Comparison of ENCODE assay signal across 8 mouse cellular contexts in genomic region chr11:114668301-114668710, GRCm38 (mm10). TPM values are rescaled to one million over a fixed set of nuclear protein-coding genes. Genes with fewer than 3 reads are reported as not detected.
A peak's percentile ranks its signal among the peaks of the same experiment; 100 is the strongest.
DNase-seq lines count a peak whose midpoint lies in the region; ATAC-seq and TF ChIP-seq lines count a peak whose summit lies in the region.

Gene Rpl38 (plus strand): TSS chr11:114668524.

- H3K9me3 ChIP-seq in hindbrain, embryonic 16.5 days (ENCODE audit: control insufficient read depth, low read length): no peaks in the 10 kb centered on the region

- H3K27me3 ChIP-seq in hindbrain, embryonic 16.5 days (replicated peaks; ENCODE audit: control insufficient read depth, insufficient read depth, low read length): 0 out of 2 replicates have a peak, but pooled peaks cover 2% of the 10 kb centered on the region

- peaks cover 23% of the 10 kb centered on the region for H3K36me3 ChIP-seq in hindbrain, embryonic 16.5 days (ENCODE audit: control insufficient read depth, insufficient read depth, low read length)

- peak; percentile 78 for TF ChIP-seq CTCF in gastrocnemius, adult 2 months (IDR thresholded peaks at IDR 0.05)

- peak; percentile 92 for DNase-seq in gastrocnemius, adult 2 months
- peak; percentile 92 for DNase-seq in left cerebral cortex, adult 11 months (ENCODE audit: low spot score)
- peak; percentile 98 for DNase-seq in lung, postnatal 36 days
- DNase-seq in retina, embryonic 14.5 days (ENCODE audit: low spot score): peak; percentile 98
- peak; percentile 90 for DNase-seq in thymus, postnatal 36 days

- intact Hi-C loops in gastrocnemius, adult 2 months (cut with DNase I): no loop called here

- H3K4me1 ChIP-seq in hindbrain, embryonic 16.5 days (ENCODE audit: control insufficient read depth, insufficient read depth, low read depth, low read length): peaks cover 20% of the 10 kb centered on the region

- peak within 1 kb of the TSS; percentile 99 for H3K4me3 ChIP-seq in gastrocnemius, adult 2 months
- peak within 1 kb of the TSS; percentile 93 for H3K4me3 ChIP-seq in hindbrain, embryonic 16.5 days (ENCODE audit: low read length)

- peak within 1 kb of the TSS; percentile 91 for H3K9ac ChIP-seq in hindbrain, embryonic 16.5 days (ENCODE audit: low read depth, low read length)

- ATAC-seq in activated CD4-positive, CD25-positive, alpha-beta regulatory T cell, adult 4 months: peak; percentile 64
- ATAC-seq in common myeloid progenitor, adult 5-6 weeks (replicated peaks; ENCODE audit: low read depth, poor library complexity, severe bottlenecking): peak; percentile 75
- ATAC-seq in hindbrain, embryonic 16.5 days: peak; percentile 82

- 3% methylated on average over 21 of the region's 21 CpGs for WGBS in hindbrain, embryonic 16.5 days

- H3K4me2 ChIP-seq in hindbrain, embryonic 16.5 days (ENCODE audit: low read length): peak within 1 kb of the TSS; percentile 97

- peak within 1 kb of the TSS; percentile 90 for H3K27ac ChIP-seq in gastrocnemius, adult 2 months
- peak within 1 kb of the TSS; percentile 91 for H3K27ac ChIP-seq in hindbrain, embryonic 16.5 days (ENCODE audit: low read depth, low read length)

RNA-seq across cellular contexts. Expression of gene Rpl38, which starts in this region (rescaled TPM):
- 1,000 to 10,000 TPM; 1,043 to 1,380 TPM for polyA plus RNA-seq in activated CD4-positive, CD25-positive, alpha-beta regulatory T cell, adult 4 months (2017; shearing (Covaris generic))
- 3,935 and 5,520 TPM in 2 replicates for total RNA-seq in common myeloid progenitor, adult 5-6 weeks (2017)
- total RNA-seq in gastrocnemius, adult 2 months (2021): 100 to 1,000 TPM; 544 to 670 TPM
- 578 and 579 TPM in 2 replicates for polyA plus RNA-seq in hindbrain, embryonic 16.5 days (2015; fragmentation: Nextera tagmentation; extraction: Ambion mirVana)

Comparison
In these comparisons a context has a peak if more than half of its experiments do, and no peak if none do; other contexts are left out.
1. Peak in every context shown above with its lines: DNase-seq, ATAC-seq, H3K4me3 ChIP-seq and H3K27ac ChIP-seq.